Mouse (Mus musculus) testis, adult 2 months (tissue): ENCODE results near the gene Pam.

ENCODE experiments used
- CTCF ChIP-seq: fragments of 200-500 bp; IDR thresholded peaks from 2 replicates; pipeline ENCODE4 v1.5.1; 2012; ENCODE audit warnings: low read depth, mild to moderate bottlenecking, inconsistent platforms, low read length, moderate library complexity; ENCODE audit not compliant: control insufficient read depth, insufficient read depth, insufficient replicate concordance
- POLR2A ChIP-seq: fragments of 200-500 bp; IDR thresholded peaks from 2 replicates; pipeline ENCODE4 v1.6.1; 2012; ENCODE audit warnings: low read depth, mild to moderate bottlenecking, inconsistent platforms, low read length, moderate library complexity; ENCODE audit not compliant: control insufficient read depth

GRCm38 (mm10) chr1:97794110-97794509 lies 301.3 kb downstream of the Pam start:
- no peak for TF ChIP-seq CTCF
- TF ChIP-seq POLR2A, result no peak
